Mouse (Mus musculus): ENCODE results near the gene Apoa4. TPM values are rescaled to one million over a fixed set of nuclear protein-coding genes. Genes with fewer than 3 reads are reported as not detected.

The Apoa4 gene
- not detected in 2 replicates for polyA plus RNA-seq (2012; ENCODE audit: insufficient read depth, insufficient read length, missing spikeins)

- Histone ChIP-seq H3K4me1 (ENCODE audit: control insufficient read depth, insufficient read depth, low read length) (no peaks in the 10 kb centered on the region), H3K4me3 (ENCODE audit: insufficient read depth, low read length) (no peak within 1 kb of the TSS), H3K27ac (ENCODE audit: insufficient read depth, low read depth, low read length) (no peak within 1 kb of the TSS)
- TF ChIP-seq CTCF (IDR thresholded peaks at IDR 0.05; ENCODE audit: low read depth, low read length), result no peak
Measured at GRCm38 (mm10) chr9:46240526-46241153, at the start of gene Apoa4. Gene Apoa4 (plus strand): TSS chr9:46240696.

GRCm38 (mm10) chr9:46191234-46191633 lies 49.3 kb upstream of the Apoa4 start:
- no peak overlapping the region for H3K4me3 ChIP-seq (ENCODE audit: insufficient read depth, low read length)
- TF ChIP-seq POLR2A (IDR thresholded peaks at IDR 0.05; ENCODE audit: borderline replicate concordance, low read depth, low read length) (no peak), CTCF (IDR thresholded peaks at IDR 0.05; ENCODE audit: low read depth, low read length) (no peak)
- H3K27ac ChIP-seq (ENCODE audit: insufficient read depth, low read depth, low read length), result no peak overlapping the region

GRCm38 (mm10) chr9:46191644-46192043 lies 48.9 kb upstream of the Apoa4 start:
- H3K4me1 ChIP-seq (ENCODE audit: control insufficient read depth, insufficient read depth, low read length), result peaks cover 5% of the 10 kb centered on the region
- no peak overlapping the region for H3K4me3 ChIP-seq (ENCODE audit: insufficient read depth, low read length)
- TF ChIP-seq POLR2A (IDR thresholded peaks at IDR 0.05; ENCODE audit: borderline replicate concordance, low read depth, low read length) (no peak), CTCF (IDR thresholded peaks at IDR 0.05; ENCODE audit: low read depth, low read length) (no peak)
- H3K27ac ChIP-seq (ENCODE audit: insufficient read depth, low read depth, low read length), result no peak overlapping the region

More at GRCm38 (mm10) chr9:46191234-46191633, 49.3 kb upstream of the Apoa4 start:
- peaks cover 5% of the 10 kb centered on the region for H3K4me1 ChIP-seq (ENCODE audit: control insufficient read depth, insufficient read depth, low read length)

- TF ChIP-seq POLR2A (IDR thresholded peaks at IDR 0.05; ENCODE audit: borderline replicate concordance, low read depth, low read length) (no peak), CTCF (IDR thresholded peaks at IDR 0.05; ENCODE audit: low read depth, low read length) (no peak)
- Histone ChIP-seq H3K4me1 (ENCODE audit: control insufficient read depth, insufficient read depth, low read length) (peaks cover 5% of the 10 kb centered on the region), H3K27ac (ENCODE audit: insufficient read depth, low read depth, low read length) (no peak overlapping the region), H3K4me3 (ENCODE audit: insufficient read depth, low read length) (no peak overlapping the region)
Measured at GRCm38 (mm10) chr9:46192642-46193041, 47.9 kb upstream of the Apoa4 start.

- Histone ChIP-seq H3K4me1 (ENCODE audit: control insufficient read depth, insufficient read depth, low read length) (peaks cover 9% of the 10 kb centered on the region), H3K4me3 (ENCODE audit: insufficient read depth, low read length) (no peak overlapping the region), H3K27ac (ENCODE audit: insufficient read depth, low read depth, low read length) (no peak overlapping the region)
- TF ChIP-seq POLR2A (IDR thresholded peaks at IDR 0.05; ENCODE audit: borderline replicate concordance, low read depth, low read length) (no peak), CTCF (IDR thresholded peaks at IDR 0.05; ENCODE audit: low read depth, low read length) (no peak)
Measured at GRCm38 (mm10) chr9:46194809-46195208, 45.7 kb upstream of the Apoa4 start.

GRCm38 (mm10) chr9:46196699-46197169 lies 43.8 kb upstream of the Apoa4 start:
- no peak overlapping the region for H3K27ac ChIP-seq (ENCODE audit: insufficient read depth, low read depth, low read length)
- H3K4me1 ChIP-seq (ENCODE audit: control insufficient read depth, insufficient read depth, low read length), result peaks cover 9% of the 10 kb centered on the region
- H3K4me3 ChIP-seq (ENCODE audit: insufficient read depth, low read length), result no peak overlapping the region
- TF ChIP-seq CTCF (IDR thresholded peaks at IDR 0.05; ENCODE audit: low read depth, low read length), result no peak
- no peak for TF ChIP-seq POLR2A (IDR thresholded peaks at IDR 0.05; ENCODE audit: borderline replicate concordance, low read depth, low read length)

GRCm38 (mm10) chr9:46198461-46198860 lies 42.0 kb upstream of the Apoa4 start:
- H3K4me1 ChIP-seq (ENCODE audit: control insufficient read depth, insufficient read depth, low read length), result peaks cover 4% of the 10 kb centered on the region; the same call in 1 of the 2 replicates
- TF ChIP-seq POLR2A (IDR thresholded peaks at IDR 0.05; ENCODE audit: borderline replicate concordance, low read depth, low read length) (no peak), CTCF (IDR thresholded peaks at IDR 0.05; ENCODE audit: low read depth, low read length) (no peak)
- H3K4me3 ChIP-seq (ENCODE audit: insufficient read depth, low read length), result no peak overlapping the region
- H3K27ac ChIP-seq (ENCODE audit: insufficient read depth, low read depth, low read length), result no peak overlapping the region

- TF ChIP-seq POLR2A (IDR thresholded peaks at IDR 0.05; ENCODE audit: borderline replicate concordance, low read depth, low read length), result no peak
- H3K4me3 ChIP-seq (ENCODE audit: insufficient read depth, low read length), result no peak overlapping the region
- peaks cover 4% of the 10 kb centered on the region; the same call in 1 of the 2 replicates for H3K4me1 ChIP-seq (ENCODE audit: control insufficient read depth, insufficient read depth, low read length)
- no peak overlapping the region for H3K27ac ChIP-seq (ENCODE audit: insufficient read depth, low read depth, low read length)
Measured at GRCm38 (mm10) chr9:46198936-46199335, 41.6 kb upstream of the Apoa4 start.

- Histone ChIP-seq H3K4me1 (ENCODE audit: control insufficient read depth, insufficient read depth, low read length) (peaks cover 4% of the 10 kb centered on the region; the same call in 1 of the 2 replicates), H3K27ac (ENCODE audit: insufficient read depth, low read depth, low read length) (no peak overlapping the region), H3K4me3 (ENCODE audit: insufficient read depth, low read length) (no peak overlapping the region)
- TF ChIP-seq POLR2A (IDR thresholded peaks at IDR 0.05; ENCODE audit: borderline replicate concordance, low read depth, low read length) (no peak), CTCF (IDR thresholded peaks at IDR 0.05; ENCODE audit: low read depth, low read length) (no peak)
Measured at GRCm38 (mm10) chr9:46199609-46200008, 40.9 kb upstream of the Apoa4 start.

- no peaks in the 10 kb centered on the region for H3K4me1 ChIP-seq (ENCODE audit: control insufficient read depth, insufficient read depth, low read length)
- no peak overlapping the region for H3K27ac ChIP-seq (ENCODE audit: insufficient read depth, low read depth, low read length)
- TF ChIP-seq POLR2A (IDR thresholded peaks at IDR 0.05; ENCODE audit: borderline replicate concordance, low read depth, low read length), result no peak
- TF ChIP-seq CTCF (IDR thresholded peaks at IDR 0.05; ENCODE audit: low read depth, low read length), result no peak
- no peak overlapping the region for H3K4me3 ChIP-seq (ENCODE audit: insufficient read depth, low read length)
Measured at GRCm38 (mm10) chr9:46206834-46207500, 33.5 kb upstream of the Apoa4 start.
